Mouse (Mus musculus): Measurements from ENCODE around the gene Heatr9.
"Not testable (repeated sequence)": the region's sequence is repeated elsewhere in the genome, so short reads cannot be mapped to it uniquely, and the experiment has no call there.

Heatr9 gene

DNA sequence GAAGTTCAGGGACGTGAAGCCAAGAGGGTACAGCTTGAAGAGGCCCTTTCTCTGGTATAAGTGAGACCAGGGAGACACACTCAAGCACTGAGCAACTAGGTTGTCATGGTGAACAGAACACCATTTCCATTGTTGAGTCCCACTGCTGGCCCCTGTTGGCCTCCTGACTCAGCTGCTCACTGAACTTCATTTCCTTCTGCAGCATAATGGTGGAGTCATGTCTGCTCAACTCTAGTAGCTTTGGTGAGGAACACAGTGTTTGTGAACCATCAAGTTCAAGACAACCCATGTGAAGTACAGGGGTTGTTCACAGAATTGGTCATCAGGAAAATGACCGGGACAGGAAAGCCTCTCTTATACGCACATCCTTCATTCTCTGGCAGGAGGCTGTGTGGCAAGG is at the start of gene Heatr9:
TSS of gene Heatr9 (minus strand) at position 101 of the 400 bp plus-strand sequence.
- DNase-seq (ENCODE audit: low spot score), result no peak

DNA sequence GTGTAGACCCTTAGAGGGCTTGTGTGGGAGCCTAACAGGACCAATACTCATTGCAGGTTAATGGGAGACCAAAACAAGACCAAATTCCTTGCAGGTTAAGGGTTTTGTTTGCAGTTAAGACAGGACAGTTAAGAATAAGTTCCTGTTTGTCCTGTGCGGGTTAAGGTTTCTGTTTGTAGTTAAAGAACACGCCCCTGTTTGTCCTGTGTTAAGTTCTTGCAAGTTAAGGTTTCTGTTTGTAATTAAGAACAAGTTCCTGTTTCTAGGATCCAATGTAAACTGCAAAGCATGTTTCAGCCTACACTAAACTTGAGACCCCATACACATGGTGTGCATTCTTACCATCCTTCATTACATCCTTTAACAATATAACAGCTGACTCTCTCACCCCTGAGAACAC is 48.2 kb upstream of the Heatr9 start:
- no peak for DNase-seq (ENCODE audit: low spot score)

DNA sequence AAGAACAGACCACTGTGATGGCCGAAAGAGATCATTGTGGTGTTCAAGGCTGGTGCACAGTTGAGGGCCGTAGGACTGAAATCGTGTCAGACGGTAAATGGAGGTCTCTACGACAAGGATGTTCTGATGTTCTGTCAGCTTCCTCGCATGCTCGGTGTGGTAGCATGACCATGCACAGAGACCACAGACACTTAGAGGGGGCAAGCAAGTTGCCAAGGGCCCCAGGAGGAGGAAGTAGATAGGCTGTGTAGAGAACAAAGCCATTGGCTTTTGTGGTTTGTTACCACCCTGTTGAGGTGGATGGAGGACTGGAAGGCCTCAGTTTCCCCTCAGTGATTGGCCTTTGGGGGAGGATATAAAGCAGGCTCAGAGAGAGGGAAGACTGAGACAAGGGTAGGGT is 47.3 kb upstream of the Heatr9 start:
- no peak for DNase-seq (ENCODE audit: low spot score)

DNA sequence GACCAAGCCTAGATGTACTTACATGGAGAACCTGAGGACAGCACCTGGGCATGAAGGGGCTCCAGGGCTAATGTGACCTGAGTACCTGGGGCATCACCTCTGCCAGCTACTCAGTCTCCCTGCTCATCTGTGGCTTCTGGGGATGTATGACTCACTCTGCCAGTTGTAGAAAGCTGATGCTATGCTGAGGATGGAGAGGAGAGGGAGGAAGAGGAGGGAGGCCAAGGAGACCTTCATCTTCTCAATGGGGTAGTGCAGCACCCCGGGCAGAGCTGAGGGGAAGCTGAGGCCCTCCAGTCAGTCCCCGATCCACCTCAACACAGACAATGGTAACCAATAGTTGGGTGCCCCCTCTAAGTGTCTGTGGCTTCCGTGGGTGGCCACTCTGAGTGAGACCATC is 46.8 kb upstream of the Heatr9 start:
- no peak for DNase-seq (ENCODE audit: low spot score)

DNA sequence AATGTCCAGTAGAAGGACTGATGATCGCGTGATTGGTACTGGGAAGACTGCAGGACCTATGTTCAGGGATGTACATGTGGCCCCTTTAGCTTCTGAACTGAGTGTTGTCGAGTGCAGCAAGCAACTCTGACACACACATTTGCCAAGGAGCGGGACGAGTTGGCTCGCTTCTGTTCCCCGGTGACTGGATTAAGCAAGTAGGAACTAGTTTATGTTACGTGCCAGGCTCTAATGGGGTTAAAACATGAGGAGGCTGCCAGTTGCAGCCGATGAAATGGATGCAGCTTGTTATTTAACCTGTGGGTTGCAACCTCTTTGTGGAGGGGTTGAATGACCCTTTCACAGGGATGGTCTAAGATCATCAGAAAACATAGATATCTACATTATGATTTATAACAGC is 46.1 kb upstream of the Heatr9 start:
- DNase-seq (ENCODE audit: low spot score), result peak; percentile 66

- no peak for DNase-seq (ENCODE audit: low spot score)
These were observed 45.3 kb upstream of the Heatr9 start for GRCm38 (mm10) chr11:83567311-83567710.

GRCm38 (mm10) chr11:83566617-83567016 is 44.6 kb upstream of the Heatr9 start:
- no peak for DNase-seq (ENCODE audit: low spot score)

DNA sequence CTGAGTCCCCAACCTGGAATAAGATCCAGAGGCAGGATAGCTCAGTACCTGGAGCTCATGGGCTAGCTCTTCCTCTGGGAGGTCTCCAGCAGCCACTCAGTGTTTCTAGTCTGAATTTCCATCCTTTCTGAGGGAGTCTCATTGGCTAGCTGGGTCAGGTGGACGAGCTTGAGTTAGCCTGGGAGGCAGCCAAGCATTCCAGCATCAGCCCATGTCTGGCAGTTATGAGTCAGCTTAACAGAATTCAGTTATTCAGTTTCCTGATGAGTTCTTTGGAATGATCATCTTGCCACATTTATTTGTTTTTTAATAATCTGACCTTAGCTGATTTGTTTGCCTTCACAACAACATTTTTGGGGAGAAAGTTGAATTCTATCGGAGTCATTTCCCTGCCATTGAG is 41.8 kb upstream of the Heatr9 start:
- peak; percentile 88 for DNase-seq (ENCODE audit: low spot score)

GRCm38 (mm10) chr11:83562311-83562887 is 40.4 kb upstream of the Heatr9 start:
- DNase-seq (ENCODE audit: low spot score), result no peak

GRCm38 (mm10) chr11:83560405-83560804 is 38.4 kb upstream of the Heatr9 start:
- no peak for DNase-seq (ENCODE audit: low spot score)

GRCm38 (mm10) chr11:83557074-83557473 is 35.1 kb upstream of the Heatr9 start:
- no peak for DNase-seq (ENCODE audit: low spot score)

- peak; percentile 87 for DNase-seq (ENCODE audit: low spot score)
These were observed 34.3 kb upstream of the Heatr9 start for GRCm38 (mm10) chr11:83556085-83556781.

- no peak for DNase-seq (ENCODE audit: low spot score)
These were observed 29.7 kb upstream of the Heatr9 start for GRCm38 (mm10) chr11:83551668-83552067.

GRCm38 (mm10) chr11:83551037-83551436 is 29.1 kb upstream of the Heatr9 start:
- DNase-seq (ENCODE audit: low spot score), result not testable (repeated sequence)

DNA sequence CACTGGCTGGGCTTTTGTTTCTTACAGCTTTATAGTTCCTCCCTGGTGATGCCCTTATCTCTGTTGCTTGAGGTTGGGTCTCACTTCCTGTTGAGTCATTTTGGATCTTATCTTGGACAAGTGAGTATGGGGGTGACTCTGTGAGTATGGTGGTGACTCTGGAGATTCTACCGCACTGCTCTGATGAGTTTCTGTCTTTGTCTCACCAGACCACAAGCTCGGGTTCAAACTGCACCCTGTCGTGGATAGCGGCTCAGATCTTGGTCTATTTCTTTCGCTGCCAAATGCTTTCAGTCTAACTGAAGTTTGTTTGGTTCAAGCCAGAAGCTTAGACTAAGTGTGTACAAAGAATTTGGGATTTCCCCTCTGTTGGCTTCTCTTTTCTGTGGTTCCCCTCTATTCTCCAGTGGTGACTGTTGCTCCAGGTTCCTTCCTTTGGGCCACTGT is 28.2 kb upstream of the Heatr9 start:
- no peak for DNase-seq (ENCODE audit: low spot score)

DNA sequence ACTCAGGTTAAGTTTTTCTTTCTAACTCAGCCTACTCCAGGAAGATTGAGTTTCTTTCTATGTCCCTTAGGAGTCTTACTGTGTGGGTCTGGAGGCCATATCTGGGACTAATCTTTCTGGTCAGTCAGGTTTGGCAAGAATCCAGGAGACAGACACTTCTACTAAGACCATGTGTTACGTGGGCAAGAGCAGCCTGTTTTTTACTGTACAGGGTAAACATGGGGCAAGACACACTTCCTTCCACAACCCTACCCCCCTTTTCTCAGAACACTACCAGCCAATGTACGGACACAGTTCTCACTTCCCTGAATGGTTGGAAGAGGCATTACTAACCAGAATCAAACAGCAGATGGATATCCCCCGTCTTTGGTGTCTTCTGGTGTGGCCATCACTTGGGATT is 22.2 kb upstream of the Heatr9 start:
- DNase-seq (ENCODE audit: low spot score), result peak; percentile 56

- no peak for DNase-seq (ENCODE audit: low spot score)
These were observed 19.4 kb upstream of the Heatr9 start for GRCm38 (mm10) chr11:83541415-83541814.

DNA sequence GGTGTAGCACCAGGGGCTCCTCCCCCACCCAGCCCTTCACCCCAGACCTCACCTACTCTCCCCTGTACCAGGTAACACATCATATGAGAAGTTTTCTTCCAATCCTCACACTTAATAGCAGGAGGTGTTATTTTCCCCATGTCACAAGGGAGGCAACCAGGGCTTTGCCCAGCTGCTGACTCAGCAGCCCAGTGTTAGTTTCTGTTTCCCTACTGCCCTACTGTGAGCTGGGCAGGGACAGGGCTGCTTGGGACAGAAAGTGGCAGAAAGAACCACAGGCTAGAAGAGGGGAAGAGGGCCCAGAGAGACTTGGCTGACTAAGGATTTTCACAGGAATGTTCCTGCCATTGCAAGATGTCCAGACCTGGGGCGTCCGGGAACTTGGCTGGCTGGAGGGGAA is 19.0 kb upstream of the Heatr9 start:
- peak; percentile 52 for DNase-seq (ENCODE audit: low spot score)

GRCm38 (mm10) chr11:83538705-83539314 is 16.8 kb upstream of the Heatr9 start:
- DNase-seq (ENCODE audit: low spot score), result no peak

GRCm38 (mm10) chr11:83536831-83537230 is 14.9 kb upstream of the Heatr9 start:
- DNase-seq (ENCODE audit: low spot score), result no peak

GRCm38 (mm10) chr11:83534609-83535423 is 12.8 kb upstream of the Heatr9 start:
- peak; percentile 97 for DNase-seq (ENCODE audit: low spot score)

- DNase-seq (ENCODE audit: low spot score), result no peak
These were observed 12.2 kb upstream of the Heatr9 start for GRCm38 (mm10) chr11:83534143-83534542.

DNA sequence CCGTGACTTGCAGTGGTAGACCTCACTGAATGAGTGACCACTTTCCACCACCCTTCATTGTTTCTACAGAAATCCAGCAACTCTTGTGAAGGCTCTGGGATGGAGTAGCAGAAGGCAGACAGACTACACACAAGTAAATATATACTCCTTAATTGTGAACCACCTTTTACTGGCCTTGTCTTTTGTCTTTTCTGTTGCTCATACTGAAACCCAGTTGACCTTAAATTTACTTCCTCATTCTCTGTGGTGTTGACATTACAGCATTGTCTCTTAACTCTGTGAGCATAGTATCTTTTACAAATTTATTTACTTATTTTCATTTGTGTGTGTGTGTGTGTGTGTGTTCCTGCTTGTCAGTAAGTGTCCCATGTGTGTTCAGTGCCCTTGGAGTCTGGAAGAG is 11.2 kb upstream of the Heatr9 start:
- DNase-seq (ENCODE audit: low spot score), result no peak
